Mouse (Mus musculus): ENCODE measurements around the gene Gm13757. TPM values are rescaled to one million over a fixed set of nuclear protein-coding genes. Genes with fewer than 3 reads are reported as not detected.
"Not testable (repeated sequence)": the region's sequence is repeated elsewhere in the genome, so short reads cannot be mapped to it uniquely, and the experiment has no call there.

Gm13757 gene
- not detected for total RNA-seq (2021)
- long read RNA-seq, experiment 1: 0 reads
- long read RNA-seq, experiment 2: 0 reads

- DNase-seq: no peak
- TF ChIP-seq CTCF (IDR thresholded peaks at IDR 0.05): no peak
- no peak within 1 kb of the TSS for H3K4me3 ChIP-seq
- no peak within 1 kb of the TSS for H3K27ac ChIP-seq
- intact Hi-C loops (cut with DNase I): no loop called here
Measured at GRCm38 (mm10) chr2:88449031-88449430, at the start of gene Gm13757. Gene Gm13757, minus strand, starts transcription at chr2:88449131.

- Histone ChIP-seq H3K27ac (no peak within 1 kb of the TSS), H3K4me3 (no peak within 1 kb of the TSS)
- DNase-seq: no peak
- intact Hi-C loops (cut with DNase I): no loop called here
- TF ChIP-seq CTCF (IDR thresholded peaks at IDR 0.05): no peak
Measured at GRCm38 (mm10) chr2:88493020-88493419, 44.1 kb upstream of the Gm13757 start, which contains the start of gene Olfr1185-ps1. Gene Olfr1185-ps1, plus strand, starts transcription at chr2:88493320.

- intact Hi-C loops (cut with DNase I): no loop called here
- no peak for TF ChIP-seq CTCF (IDR thresholded peaks at IDR 0.05)
- Histone ChIP-seq H3K4me3 (no peak within 1 kb of the TSS), H3K27ac (no peak within 1 kb of the TSS)
- no peak for DNase-seq
Measured at GRCm38 (mm10) chr2:88483298-88483697, 34.4 kb upstream of the Gm13757 start, which contains the start of gene Olfr1184. Gene Olfr1184, plus strand, starts transcription at chr2:88483598.

- H3K27ac ChIP-seq; intact Hi-C loops (cut with DNase I); DNase-seq; H3K4me3 ChIP-seq: not testable (repeated sequence)
Measured at GRCm38 (mm10) chr2:88454567-88454966, 5.6 kb upstream of the Gm13757 start, which contains the start of gene Olfr1183. Gene Olfr1183, plus strand, starts transcription at chr2:88454867.

- H3K27ac ChIP-seq: no peak within 1 kb of the TSS
- no peak for DNase-seq
- intact Hi-C loops (cut with DNase I): no loop called here
- H3K4me3 ChIP-seq: no peak within 1 kb of the TSS
- TF ChIP-seq CTCF (IDR thresholded peaks at IDR 0.05): no peak
Measured at GRCm38 (mm10) chr2:88426071-88426470, 22.9 kb downstream of the Gm13757 start, which contains the start of gene Olfr1181. Gene Olfr1181, minus strand, starts transcription at chr2:88426171.

GRCm38 (mm10) chr2:88419051-88419450 is 29.9 kb downstream of the Gm13757 start, which contains the start of gene Olfr1180:
Gene Olfr1180, minus strand, starts transcription at chr2:88419151.
- no peak for TF ChIP-seq CTCF (IDR thresholded peaks at IDR 0.05)
- intact Hi-C loops (cut with DNase I): no loop called here

GRCm38 (mm10) chr2:88406353-88406752 is 42.6 kb downstream of the Gm13757 start, which contains the start of gene Olfr1179:
Gene Olfr1179, minus strand, starts transcription at chr2:88406453.
- no peak within 1 kb of the TSS for H3K4me3 ChIP-seq
- no peak for DNase-seq
- H3K27ac ChIP-seq: no peak within 1 kb of the TSS
- intact Hi-C loops (cut with DNase I): no loop called here
- TF ChIP-seq CTCF (IDR thresholded peaks at IDR 0.05): no peak

More at GRCm38 (mm10) chr2:88419051-88419450, 29.9 kb downstream of the Gm13757 start, which contains the start of gene Olfr1180:
- DNase-seq: no peak
- no peak within 1 kb of the TSS for H3K27ac ChIP-seq
- no peak within 1 kb of the TSS for H3K4me3 ChIP-seq

Other genes starting within 250 kb of the Gm13757 start
- not detected for gene Olfr1170, start 220.8 kb downstream of the Gm13757 start, total RNA-seq (2021)
- gene Olfr1173, start 169.3 kb downstream of the Gm13757 start, total RNA-seq (2021): not detected
- gene Olfr1174-ps, start 134.0 kb downstream of the Gm13757 start, total RNA-seq (2021): not detected
- gene Olfr1175-ps, start 121.9 kb downstream of the Gm13757 start, total RNA-seq (2021): not detected
- gene Olfr1176, start 112.4 kb downstream of the Gm13757 start, total RNA-seq (2021): not detected
- gene Olfr1177-ps, start 102.6 kb downstream of the Gm13757 start, total RNA-seq (2021): not detected
- gene Olfr1178, start 62.1 kb downstream of the Gm13757 start, total RNA-seq (2021): not detected
- not detected for gene Olfr1179, start 42.7 kb downstream of the Gm13757 start, total RNA-seq (2021)
- not detected for gene Olfr1180, start 30.0 kb downstream of the Gm13757 start, total RNA-seq (2021)
- gene Olfr1181, start 23.0 kb downstream of the Gm13757 start, total RNA-seq (2021): not detected
- not detected for gene Olfr1183, start 5.7 kb upstream of the Gm13757 start, total RNA-seq (2021)
- not detected for gene Olfr1184, start 34.5 kb upstream of the Gm13757 start, total RNA-seq (2021)
- not detected for gene Olfr1185-ps1, start 44.2 kb upstream of the Gm13757 start, total RNA-seq (2021)
- gene Olfr1186, start 69.4 kb upstream of the Gm13757 start, total RNA-seq (2021): not detected
- not detected for gene Olfr1188, start 107.8 kb upstream of the Gm13757 start, total RNA-seq (2021)
- not detected for gene Olfr1189, start 137.3 kb upstream of the Gm13757 start, total RNA-seq (2021)
- not detected for gene Olfr1191-ps1, start 191.4 kb upstream of the Gm13757 start, total RNA-seq (2021)
- gene Olfr1192-ps1, start 199.4 kb upstream of the Gm13757 start, total RNA-seq (2021): not detected
- not detected for gene Olfr1193, start 226.5 kb upstream of the Gm13757 start, total RNA-seq (2021)
- not detected for gene Olfr1195, start 240.1 kb upstream of the Gm13757 start, total RNA-seq (2021)

Data from gastrocnemius, adult 2 months (tissue).